Mouse (Mus musculus) kidney, embryonic 15.5 days (tissue): ENCODE results near the gene Brinp3. TPM values are rescaled to one million over a fixed set of nuclear protein-coding genes. Genes with fewer than 3 reads are reported as not detected.

ENCODE experiments used
- ATAC-seq: fragments of 200-750 bp; cut with Nextera tagmentation; replicated peaks from 2 replicates; pipeline ENCODE4 v1.8.0; 2017; ENCODE audit warnings: moderate TSS enrichment; ENCODE audit not compliant: low FRiP score
- H3K27ac ChIP-seq: fragments of 300-500 bp; sonication (generic); 2 replicates; pipeline ENCODE4 v1.5.1; 2015; ENCODE audit warnings: mild to moderate bottlenecking, inconsistent platforms
- H3K27me3 ChIP-seq: fragments of 300-500 bp; sonication (generic); 2 replicates; pipeline ENCODE4 v1.6.1; 2015; ENCODE audit warnings: inconsistent platforms
- H3K36me3 ChIP-seq: fragments of 300-500 bp; sonication (generic); 2 replicates; pipeline ENCODE4 v1.6.1; 2015; ENCODE audit warnings: inconsistent platforms
- H3K4me1 ChIP-seq: fragments of 300-500 bp; sonication (generic); 2 replicates; pipeline ENCODE4 v1.6.1; 2015; ENCODE audit warnings: inconsistent platforms
- H3K4me2 ChIP-seq: fragments of 300-500 bp; sonication (generic); 2 replicates; pipeline ENCODE4 v1.6.1; 2015; ENCODE audit warnings: moderate library complexity, mild to moderate bottlenecking, inconsistent platforms
- H3K4me3 ChIP-seq: fragments of 300-500 bp; sonication (generic); replicated peaks from 2 replicates; pipeline ENCODE4 v1.5.1; 2015; ENCODE audit warnings: mild to moderate bottlenecking, inconsistent platforms
- H3K9ac ChIP-seq: fragments of 300-500 bp; sonication (generic); 2 replicates; pipeline ENCODE4 v1.6.1; 2015; ENCODE audit warnings: mild to moderate bottlenecking, inconsistent platforms
- H3K9me3 ChIP-seq: fragments of 300-500 bp; sonication (generic); replicated peaks from 2 replicates; pipeline ENCODE4 v1.6.1; 2016; ENCODE audit warnings: inconsistent platforms
- WGBS: fragments of 180-500 bp; shearing (Covaris S2); methylation state at CpG from one replicate; pipeline ENCODE4 v1.1.7; 2015; ENCODE audit warnings: mixed read lengths; 5-methylcytosine and 5-hydroxymethylcytosine counted together
- polyA plus RNA-seq: library from polyadenylated mRNA; unstranded; fragments of >200 nt; fragmentation: Nextera tagmentation; extraction: Ambion mirVana; gene quantifications from 2 replicates; pipeline ENCODE4 v1.2.1, GENCODE M21; 2015

The Brinp3 gene
- polyA plus RNA-seq, 1 experiment from 2014 or later, result 0.32 TPM

GRCm38 (mm10) chr1:146807765-146808164 lies 313.2 kb downstream of the Brinp3 start:
- H3K27me3 ChIP-seq, result no peaks in the 10 kb centered on the region
- no peaks in the 10 kb centered on the region for H3K9me3 ChIP-seq
- H3K36me3 ChIP-seq, result no peaks in the 10 kb centered on the region
- 77% methylated on average over 4 of the region's 4 CpGs for WGBS
- no peak overlapping the region for H3K27ac ChIP-seq
- H3K4me3 ChIP-seq, result no peak overlapping the region
- H3K4me2 ChIP-seq, result no peak overlapping the region
- no peak overlapping the region for H3K9ac ChIP-seq
- ATAC-seq, result no peak
- no peaks in the 10 kb centered on the region for H3K4me1 ChIP-seq

GRCm38 (mm10) chr1:146833888-146834287 lies 339.3 kb downstream of the Brinp3 start:
- 19% methylated on average over 1 of the region's 1 CpGs for WGBS
- H3K4me2 ChIP-seq, result no peak overlapping the region

GRCm38 (mm10) chr1:146844087-146844486 lies 349.5 kb downstream of the Brinp3 start:
- H3K4me3 ChIP-seq, result no peak overlapping the region
- no peaks in the 10 kb centered on the region for H3K9me3 ChIP-seq
- no peak overlapping the region for H3K4me2 ChIP-seq
- no peak overlapping the region for H3K27ac ChIP-seq
- H3K36me3 ChIP-seq, result no peaks in the 10 kb centered on the region
- no peaks in the 10 kb centered on the region for H3K4me1 ChIP-seq
- no peak for ATAC-seq
- no peaks in the 10 kb centered on the region for H3K27me3 ChIP-seq
- no peak overlapping the region for H3K9ac ChIP-seq
- 74% methylated on average over 2 of the region's 2 CpGs for WGBS

More at GRCm38 (mm10) chr1:146833888-146834287, 339.3 kb downstream of the Brinp3 start:
- no peak overlapping the region for H3K27ac ChIP-seq
- no peaks in the 10 kb centered on the region for H3K9me3 ChIP-seq
- no peaks in the 10 kb centered on the region for H3K27me3 ChIP-seq
- no peak for ATAC-seq
- no peaks in the 10 kb centered on the region for H3K4me1 ChIP-seq
- H3K4me3 ChIP-seq, result no peak overlapping the region
- H3K9ac ChIP-seq, result no peak overlapping the region
- no peaks in the 10 kb centered on the region for H3K36me3 ChIP-seq

- ATAC-seq, result no peak
- Histone ChIP-seq H3K27me3 (no peaks in the 10 kb centered on the region), H3K4me1 (no peaks in the 10 kb centered on the region), H3K4me3 (no peak overlapping the region), H3K36me3 (no peaks in the 10 kb centered on the region), H3K9ac (no peak overlapping the region), H3K4me2 (no peak overlapping the region), H3K27ac (no peak overlapping the region), H3K9me3 (no peaks in the 10 kb centered on the region)
- WGBS, result 86% methylated on average over 3 of the region's 3 CpGs
Measured at GRCm38 (mm10) chr1:146848892-146849291, 354.3 kb downstream of the Brinp3 start.

GRCm38 (mm10) chr1:146850147-146850546 lies 355.6 kb downstream of the Brinp3 start:
- Histone ChIP-seq H3K9ac (no peak overlapping the region), H3K4me3 (no peak overlapping the region), H3K4me2 (no peak overlapping the region), H3K27ac (no peak overlapping the region), H3K36me3 (no peaks in the 10 kb centered on the region), H3K9me3 (no peaks in the 10 kb centered on the region), H3K4me1 (no peaks in the 10 kb centered on the region), H3K27me3 (no peaks in the 10 kb centered on the region)
- 69% methylated on average over 2 of the region's 2 CpGs for WGBS
- ATAC-seq, result no peak

GRCm38 (mm10) chr1:146898636-146899035 lies 404.1 kb downstream of the Brinp3 start:
- Histone ChIP-seq H3K27ac (no peak overlapping the region), H3K27me3 (no peaks in the 10 kb centered on the region), H3K9me3 (no peaks in the 10 kb centered on the region), H3K4me3 (no peak overlapping the region), H3K36me3 (no peaks in the 10 kb centered on the region), H3K4me1 (no peaks in the 10 kb centered on the region), H3K4me2 (no peak overlapping the region), H3K9ac (no peak overlapping the region)
- no peak for ATAC-seq

GRCm38 (mm10) chr1:146901691-146902090 lies 407.1 kb downstream of the Brinp3 start:
- Histone ChIP-seq H3K9me3 (no peaks in the 10 kb centered on the region), H3K4me1 (no peaks in the 10 kb centered on the region), H3K27me3 (no peaks in the 10 kb centered on the region), H3K4me3 (no peak overlapping the region), H3K9ac (no peak overlapping the region), H3K4me2 (no peak overlapping the region), H3K27ac (no peak overlapping the region), H3K36me3 (no peaks in the 10 kb centered on the region)
- 74% methylated on average over 9 of the region's 9 CpGs for WGBS
- ATAC-seq, result no peak

GRCm38 (mm10) chr1:146939463-146940389 lies 445.2 kb downstream of the Brinp3 start:
- no peak overlapping the region for H3K9ac ChIP-seq
- H3K27ac ChIP-seq, result no peak overlapping the region
- H3K4me2 ChIP-seq, result no peak overlapping the region
- no peaks in the 10 kb centered on the region for H3K27me3 ChIP-seq
- H3K9me3 ChIP-seq, result no peaks in the 10 kb centered on the region
- no peaks in the 10 kb centered on the region for H3K36me3 ChIP-seq
- ATAC-seq, result no peak
- 87% methylated on average over 6 of the region's 6 CpGs for WGBS
- no peaks in the 10 kb centered on the region for H3K4me1 ChIP-seq
- no peak overlapping the region for H3K4me3 ChIP-seq
